Mouse (Mus musculus) ES-E14 (cell line): Measurements from ENCODE around the gene Ccdc97.

Source experiments
- HCFC1 ChIP-seq: IDR thresholded peaks from 2 replicates; pipeline ENCODE4 v1.6.1; 2012; ENCODE audit warnings: low read length, inconsistent platforms, borderline replicate concordance; ENCODE audit not compliant: insufficient read depth
- MAFK ChIP-seq: IDR thresholded peaks from 2 replicates; pipeline ENCODE4 v1.6.1; 2014; ENCODE audit warnings: mild to moderate bottlenecking, low read depth, low read length, inconsistent platforms; ENCODE audit not compliant: insufficient read depth
- ZNF384 ChIP-seq: IDR thresholded peaks from 2 replicates; pipeline ENCODE4 v1.6.1; 2012; ENCODE audit warnings: low read depth, low read length, inconsistent platforms

DNA sequence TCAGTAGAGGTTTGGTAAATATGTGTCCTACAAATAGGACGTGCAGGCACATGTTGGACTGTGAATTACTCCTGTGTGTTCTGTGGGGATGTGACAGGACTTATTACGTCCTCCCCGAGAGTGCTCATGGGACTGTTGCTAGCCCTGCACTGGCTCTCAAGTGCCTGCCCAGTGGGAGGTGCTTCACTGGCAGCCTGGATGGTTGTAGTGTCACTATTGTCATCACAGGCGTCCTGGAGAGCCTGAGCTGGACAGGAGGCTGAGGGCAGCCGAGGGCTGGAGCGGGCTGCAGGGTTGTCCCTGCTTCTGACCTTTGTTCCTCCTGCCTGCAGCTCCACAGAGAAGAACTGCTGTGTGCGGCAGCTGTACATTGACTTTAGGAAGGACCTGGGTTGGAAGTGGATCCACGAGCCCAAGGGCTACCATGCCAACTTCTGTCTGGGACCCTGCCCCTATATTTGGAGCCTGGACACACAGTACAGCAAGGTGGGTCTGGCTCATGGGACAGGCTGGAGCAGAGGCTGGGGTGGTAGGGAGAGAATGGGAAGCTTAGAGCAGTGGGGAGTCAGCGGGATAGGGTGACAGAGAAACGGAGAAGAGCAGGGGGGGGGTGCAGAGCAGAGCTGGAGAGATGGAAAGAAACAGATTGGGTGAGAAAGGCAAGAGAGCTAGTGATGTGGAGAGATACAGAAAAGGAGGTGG lies 14.9 kb downstream of the Ccdc97 start:
- TF ChIP-seq HCFC1, result no peak
- TF ChIP-seq ZNF384, result no peak
- TF ChIP-seq MAFK, result no peak
